Mouse (Mus musculus) spleen, postnatal 14 days (tissue): Measurements from ENCODE around the gene Scn1b.
A peak's percentile ranks its signal among the peaks of the same experiment; 100 is the strongest.

ENCODE experiments used
- DNase-seq, 2 experiments: peaks; one replicate each; pipeline ENCODE4 v3.0.0; 2021 to 2022; ENCODE audit warnings: low spot score in 2 of 2

The Scn1b gene

DNA sequence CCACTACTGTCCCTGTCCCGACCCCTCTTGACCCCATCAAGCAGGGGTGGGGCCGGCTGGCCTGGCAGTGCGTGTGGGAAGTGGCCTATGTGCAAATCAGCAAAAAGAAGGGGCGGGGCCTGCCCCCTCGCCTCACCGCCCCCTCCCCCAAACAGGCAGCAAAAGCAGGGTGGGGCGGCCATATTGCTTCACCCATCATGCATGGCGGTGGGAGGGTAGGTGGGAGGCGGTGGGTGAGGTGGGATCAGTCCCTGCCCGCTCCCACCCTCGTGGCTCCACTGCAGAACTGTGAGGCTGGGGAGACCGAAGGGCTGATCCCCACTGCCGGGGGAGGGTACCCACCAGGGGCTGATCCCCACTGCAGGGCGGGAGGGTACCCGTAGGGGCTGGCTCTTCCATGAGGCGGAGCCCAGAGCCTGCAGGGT, 10.1 kb downstream of the Scn1b start:
- DNase-seq = no peak

DNA sequence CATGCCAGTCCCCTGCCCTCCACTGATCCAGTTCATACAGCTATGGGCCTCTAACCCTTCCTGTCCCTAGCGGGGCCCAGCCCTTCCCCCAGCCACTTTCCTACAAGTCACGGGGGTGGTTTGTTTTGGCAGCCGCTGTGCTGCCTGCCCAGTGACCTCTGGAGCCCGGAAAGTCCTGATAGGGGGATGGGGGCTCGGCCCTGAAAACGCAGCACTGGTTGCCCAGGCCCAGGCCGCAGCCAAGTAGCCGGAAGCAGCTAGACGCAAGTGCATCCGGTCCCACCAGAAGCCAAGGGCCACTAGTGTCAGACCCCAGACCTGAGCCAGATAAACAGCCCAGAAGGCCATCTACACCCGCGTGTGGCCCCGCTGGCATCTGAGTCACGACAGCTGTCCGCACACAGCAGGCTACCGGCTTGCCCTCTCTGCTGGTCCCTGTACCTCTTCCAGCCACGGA, 11.2 kb downstream of the Scn1b start:
- DNase-seq = no peak

DNA sequence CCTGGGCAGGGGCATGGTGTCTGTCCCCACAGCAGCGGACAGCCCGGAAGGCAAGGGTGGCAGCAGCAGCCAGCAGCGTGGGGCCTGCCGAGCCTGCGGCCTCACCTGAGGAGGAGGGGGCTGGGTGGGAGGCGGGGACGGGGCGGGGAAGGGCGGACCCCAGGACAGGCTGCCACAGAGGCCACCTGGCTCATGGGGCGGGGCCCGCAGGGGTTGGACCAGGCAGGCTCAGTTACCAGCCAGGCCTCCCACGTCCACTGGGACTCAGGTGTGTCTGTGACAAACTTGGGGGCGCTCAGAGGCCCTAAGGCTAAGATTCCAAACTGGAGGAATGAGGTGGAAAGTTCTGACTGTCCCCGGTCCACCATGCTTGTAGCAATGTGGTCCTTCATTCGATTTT, 11.6 kb downstream of the Scn1b start, which contains the start of gene Hpn:
Hpn (minus strand) TSS at position 109 of the 400 bp plus-strand sequence.
- DNase-seq = no peak

DNA sequence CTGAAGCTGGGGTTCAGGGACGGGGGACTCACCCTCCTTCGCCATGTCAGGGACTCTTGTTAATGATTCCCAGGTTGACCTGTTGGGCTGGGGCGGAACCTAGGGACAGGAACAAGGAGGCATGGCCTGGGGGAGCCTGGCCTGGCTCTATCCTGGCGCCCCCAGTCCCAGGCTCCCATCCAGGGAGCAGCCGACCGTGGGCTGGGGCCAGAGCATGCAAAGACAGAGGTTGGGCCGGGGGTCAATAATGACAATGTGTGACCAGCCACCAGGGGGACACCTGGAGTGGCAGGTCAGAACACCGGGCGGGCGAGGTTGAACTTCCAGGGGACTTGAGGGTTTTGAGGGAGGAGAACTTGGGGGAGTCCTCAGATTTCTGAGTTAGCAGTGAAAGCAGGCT, 12.2 kb downstream of the Scn1b start:
- no peak for DNase-seq

DNA sequence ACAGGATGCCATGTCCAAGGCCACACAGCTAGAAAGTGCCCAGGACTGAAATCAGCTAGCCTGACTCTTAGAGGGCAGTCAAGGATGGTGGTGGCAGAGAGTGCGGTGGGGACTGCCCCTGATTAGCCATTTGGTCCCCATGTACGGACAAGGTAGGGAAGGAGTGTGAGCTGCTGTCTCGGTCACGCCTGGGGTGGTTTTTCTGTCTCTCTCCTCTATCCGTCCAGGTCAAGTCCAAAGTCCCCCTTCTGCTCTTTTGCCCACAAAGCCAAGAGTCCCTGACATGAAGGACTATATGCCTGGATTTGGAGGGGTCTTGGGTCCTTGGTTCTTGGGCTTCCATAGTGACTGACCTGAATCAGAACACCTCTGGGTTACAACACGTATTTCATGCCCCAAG, 13.0 kb downstream of the Scn1b start:
- no peak for DNase-seq

DNA sequence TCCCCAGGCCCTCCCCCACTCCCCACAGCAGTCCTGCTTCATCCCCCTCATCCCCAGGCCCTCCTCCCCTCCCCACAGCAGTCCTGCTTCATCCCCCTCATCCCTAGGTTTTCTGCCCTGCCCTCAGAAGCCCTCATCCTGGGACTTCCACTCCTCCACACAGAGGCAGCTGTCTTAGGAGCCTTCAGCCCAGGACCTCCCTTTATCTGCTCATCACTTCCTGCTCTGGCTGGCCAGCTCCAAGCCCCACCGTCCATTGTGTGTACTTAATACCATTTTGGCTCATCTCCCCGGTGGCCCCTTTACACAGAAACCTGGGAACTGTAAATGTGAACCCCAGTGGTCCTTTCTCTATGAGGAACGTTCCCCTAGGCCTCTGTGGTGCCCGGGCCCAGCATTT, 14.8 kb downstream of the Scn1b start:
- DNase-seq = no peak

DNA sequence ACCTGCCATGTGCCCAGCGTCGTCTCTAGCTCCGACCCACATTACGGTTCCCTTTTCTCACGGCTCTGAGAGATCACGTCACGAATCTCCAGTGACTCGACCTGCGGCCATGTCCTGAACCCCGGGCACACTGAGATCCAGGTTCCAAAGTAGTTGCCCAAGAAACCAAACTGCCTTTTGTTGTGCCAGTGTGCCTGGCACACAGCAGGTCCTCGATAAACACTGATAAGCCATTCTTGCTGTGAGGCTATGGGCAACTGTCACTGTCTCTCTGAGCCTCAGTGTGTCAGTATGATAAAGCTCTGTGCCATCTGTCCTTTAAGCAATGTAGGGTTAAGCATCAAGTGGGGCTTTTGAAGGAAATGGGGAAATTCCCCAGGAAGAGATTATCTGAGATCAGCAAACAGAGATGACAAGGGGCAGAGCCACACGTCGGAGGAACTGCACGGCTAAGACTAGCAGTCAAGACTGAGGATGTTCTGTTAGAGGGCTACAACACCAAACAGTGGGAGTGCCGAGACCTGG, 15.9 kb downstream of the Scn1b start:
- DNase-seq = no peak

DNA sequence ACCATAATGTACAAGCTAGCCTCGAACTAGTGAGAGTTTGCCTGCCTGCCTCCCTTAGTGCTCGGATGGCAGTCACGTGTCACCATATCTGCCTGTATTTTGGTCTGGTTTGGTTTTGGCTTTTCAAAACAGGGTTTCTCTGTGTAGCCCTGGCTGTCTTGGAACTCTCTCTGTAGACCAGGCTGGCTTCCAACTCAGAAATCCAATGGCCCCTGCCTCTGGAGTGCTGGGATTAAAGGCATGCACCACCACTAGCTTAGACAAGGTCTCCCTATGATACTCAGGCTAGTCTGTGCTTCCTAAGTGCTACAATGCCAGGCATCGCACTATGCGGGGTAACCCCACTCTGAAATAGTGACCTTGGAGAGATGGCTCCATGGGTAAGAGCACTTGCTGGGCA, 17.0 kb downstream of the Scn1b start:
- DNase-seq = no peak

DNA sequence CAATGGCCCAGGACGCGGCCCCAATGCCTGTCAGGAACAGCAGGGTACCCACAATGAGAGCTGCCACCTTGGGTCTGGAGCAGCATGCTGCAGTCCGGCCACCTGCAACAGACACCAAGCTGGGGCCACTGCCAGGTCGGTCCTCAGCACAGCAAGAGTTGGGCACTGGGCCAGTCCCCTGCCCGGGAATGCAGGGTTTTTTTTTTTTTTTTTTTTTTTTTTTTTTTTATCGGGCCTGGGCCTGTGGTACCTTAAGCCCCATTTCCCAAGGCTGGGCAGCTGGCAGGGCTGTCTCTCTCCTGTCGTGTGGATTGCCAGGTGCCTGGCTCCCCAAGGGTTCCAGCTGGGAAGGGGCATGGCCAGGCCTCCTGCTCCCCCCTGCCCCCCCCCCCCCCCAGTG, 17.7 kb downstream of the Scn1b start:
- DNase-seq = no peak

DNA sequence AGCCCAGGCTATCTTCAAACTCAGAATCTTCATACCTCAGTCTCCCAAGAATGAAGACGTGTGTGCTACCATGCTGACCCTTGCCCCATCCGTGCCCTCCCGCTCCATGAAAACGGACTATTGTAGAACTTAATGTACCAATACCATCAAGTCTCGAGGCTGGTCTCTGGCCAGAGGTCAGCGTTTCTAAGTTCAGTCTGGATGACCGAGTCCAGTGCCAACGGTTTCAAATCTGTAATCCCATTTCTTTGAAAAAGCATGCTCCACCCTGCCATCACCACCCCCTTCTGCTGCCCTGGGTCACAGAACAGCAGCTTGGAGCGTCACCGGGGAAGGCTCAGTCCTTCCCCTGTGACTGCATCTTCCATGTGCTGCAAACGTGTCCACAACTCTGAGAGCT, 19.0 kb downstream of the Scn1b start:
- DNase-seq = no peak

DNA sequence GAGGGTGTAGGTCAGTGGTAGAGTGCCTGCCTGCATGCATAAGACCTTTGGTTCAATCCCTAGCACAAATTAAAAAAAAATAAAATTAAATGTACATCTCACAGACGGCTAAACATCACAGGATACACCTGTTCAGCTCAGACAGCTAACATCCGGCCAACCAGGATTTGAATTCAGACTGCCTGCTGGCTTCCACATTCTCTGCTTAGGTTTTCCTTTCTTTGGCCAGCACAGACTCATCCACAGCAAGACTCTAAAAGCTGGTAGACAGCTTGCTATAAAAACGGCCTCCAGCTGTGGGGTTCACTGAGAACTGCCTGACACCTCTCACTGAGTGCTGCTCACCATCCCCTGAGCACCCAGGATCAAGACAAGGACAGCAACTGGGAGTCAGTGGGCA, 20.6 kb downstream of the Scn1b start:
- DNase-seq = no peak

DNA sequence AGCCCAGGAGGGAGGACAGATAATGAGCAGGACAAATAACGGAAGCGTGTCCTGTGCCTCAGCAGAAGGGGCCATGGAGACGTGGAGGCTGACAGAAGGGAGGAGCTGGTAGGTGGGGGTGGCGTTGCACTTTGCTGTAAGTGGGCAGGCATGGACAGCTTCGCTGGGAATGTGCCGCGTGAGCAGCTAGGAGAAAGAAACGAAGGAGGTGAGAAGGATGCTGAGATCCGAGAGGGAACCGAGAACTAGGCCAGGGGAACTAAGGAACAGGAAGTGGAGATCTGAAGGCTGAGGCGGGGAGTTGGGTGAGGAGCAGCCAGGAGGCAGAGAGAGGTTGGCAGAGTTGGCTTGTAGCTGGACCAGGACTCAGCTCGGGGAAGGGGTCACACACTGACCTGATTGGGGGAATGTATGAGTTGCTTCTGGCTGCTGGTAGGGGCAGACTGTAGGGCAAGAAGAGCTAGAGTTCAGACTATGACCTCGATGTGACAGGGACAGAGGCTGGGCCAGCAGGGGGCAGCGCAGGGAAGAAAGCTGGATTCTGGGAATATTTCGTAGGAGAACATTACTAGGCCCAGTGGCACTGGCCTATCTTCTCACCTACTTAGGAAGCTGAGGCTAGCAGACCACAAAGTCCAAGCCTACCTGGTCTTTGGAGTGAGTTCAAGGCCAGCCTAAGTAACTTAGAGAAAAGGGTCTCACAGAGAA, 21.6 kb downstream of the Scn1b start:
- no peak for DNase-seq

DNA sequence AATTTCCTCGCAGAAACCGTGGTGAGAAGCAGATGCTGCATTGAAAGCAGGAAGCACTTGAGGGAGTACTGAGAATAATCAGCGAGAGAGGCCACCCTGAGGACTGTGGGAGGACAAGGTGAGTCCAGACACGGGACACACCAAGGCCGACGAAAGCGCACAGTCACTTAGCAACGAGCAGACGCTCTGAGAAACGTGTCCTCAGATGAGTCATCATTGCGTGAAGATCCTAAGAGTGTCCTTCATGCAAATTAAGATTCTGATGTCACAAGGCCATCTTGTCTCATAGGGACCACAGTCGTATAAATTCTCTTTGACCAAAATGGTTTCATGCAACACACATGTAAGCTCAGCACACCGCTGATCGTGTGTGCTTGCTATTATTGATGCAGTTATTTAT, 26.0 kb downstream of the Scn1b start:
- no peak for DNase-seq

DNA sequence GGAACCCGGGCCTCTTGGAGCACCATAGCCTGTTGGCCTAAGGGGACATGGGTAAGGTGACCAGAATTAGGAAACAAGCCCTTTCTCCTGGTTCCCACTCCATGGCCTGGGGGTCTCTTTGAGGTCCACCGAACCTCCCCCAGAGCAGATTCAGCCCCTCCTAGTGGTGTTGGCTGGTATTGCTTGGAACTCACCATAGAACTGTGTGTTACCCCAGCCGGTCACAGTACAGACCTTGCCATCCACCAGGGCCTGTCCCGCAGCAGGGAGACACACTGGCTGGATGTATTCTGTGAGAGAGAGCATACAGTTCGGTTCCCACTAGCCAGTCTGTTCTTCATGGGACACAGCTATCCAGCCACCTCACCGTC, 27.2 kb downstream of the Scn1b start:
- no peak for DNase-seq

DNA sequence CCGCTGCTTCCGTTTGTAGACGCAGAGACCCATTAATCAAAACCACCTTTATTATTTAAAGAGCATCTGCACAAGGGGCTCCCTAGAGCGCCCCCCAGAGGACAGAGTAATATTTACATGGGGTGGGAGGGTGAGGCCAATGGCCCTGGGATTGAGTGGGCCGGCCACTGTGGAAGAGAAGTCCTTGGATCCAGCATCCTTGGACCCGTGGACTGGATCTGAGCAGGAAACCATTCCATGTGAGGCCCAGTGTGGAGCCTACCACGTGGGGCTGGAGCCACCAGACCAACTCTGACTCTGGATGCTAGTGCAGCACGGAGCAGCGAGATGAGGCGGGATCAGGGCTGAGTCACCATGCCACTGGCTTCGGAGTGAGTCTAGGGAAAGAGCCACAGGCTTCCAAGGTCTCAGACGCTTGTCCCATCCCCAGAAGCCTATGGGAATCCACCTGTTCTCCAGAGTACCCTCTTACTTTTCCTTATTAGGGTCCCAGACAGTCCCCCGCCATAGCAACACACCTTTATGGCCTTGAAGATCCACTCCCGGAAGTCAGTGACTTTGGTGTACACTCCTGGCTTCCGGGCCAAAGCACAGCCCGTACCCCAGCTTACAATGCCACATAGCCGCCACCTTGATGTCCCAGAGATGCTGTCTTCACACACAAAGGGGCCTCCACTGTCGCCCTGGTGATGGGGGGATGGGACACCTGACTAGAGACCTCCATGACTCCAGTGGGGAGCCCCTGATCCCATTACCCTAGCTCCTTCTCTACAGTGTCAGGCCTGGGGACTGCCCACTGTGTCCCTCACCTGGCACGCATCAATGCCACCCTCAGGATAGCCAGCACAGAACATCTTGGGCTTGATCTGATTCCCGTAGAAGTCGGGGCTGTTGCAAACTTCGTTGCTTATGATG, 27.8 kb downstream of the Scn1b start:
- no peak for DNase-seq

DNA sequence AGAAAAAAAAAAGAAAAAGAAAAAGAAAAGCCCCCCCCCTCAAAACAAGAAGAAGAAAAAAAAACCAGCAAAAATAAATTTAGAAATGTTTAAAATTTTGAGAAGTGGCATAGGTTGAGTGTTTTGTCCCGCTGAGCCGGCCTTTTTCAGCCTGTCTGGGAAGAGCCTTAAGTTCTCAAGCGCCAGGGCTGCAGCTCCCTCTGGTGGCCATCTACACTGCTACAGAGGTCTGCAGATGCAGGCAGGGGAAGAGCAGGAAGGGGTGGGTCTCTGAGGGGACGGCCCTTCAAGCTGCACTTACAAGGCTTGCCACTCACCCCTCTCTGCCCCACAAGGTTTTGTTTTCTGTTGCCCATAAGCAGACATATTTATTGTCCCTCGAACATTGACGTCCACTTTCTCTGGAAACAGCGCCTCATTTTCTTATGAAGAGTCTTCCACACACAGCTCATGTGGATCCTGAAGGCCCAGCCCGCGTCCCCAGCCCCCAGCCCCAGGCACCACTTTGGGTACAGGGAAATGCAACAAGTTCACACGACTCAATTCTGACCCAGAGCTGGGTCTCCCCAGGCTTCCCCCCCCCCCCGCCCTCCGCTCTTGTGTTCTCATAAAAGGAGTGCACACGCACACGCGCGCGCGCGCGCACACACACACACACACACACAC, 29.1 kb downstream of the Scn1b start:
- DNase-seq = peak; percentile 74 to 79

DNA sequence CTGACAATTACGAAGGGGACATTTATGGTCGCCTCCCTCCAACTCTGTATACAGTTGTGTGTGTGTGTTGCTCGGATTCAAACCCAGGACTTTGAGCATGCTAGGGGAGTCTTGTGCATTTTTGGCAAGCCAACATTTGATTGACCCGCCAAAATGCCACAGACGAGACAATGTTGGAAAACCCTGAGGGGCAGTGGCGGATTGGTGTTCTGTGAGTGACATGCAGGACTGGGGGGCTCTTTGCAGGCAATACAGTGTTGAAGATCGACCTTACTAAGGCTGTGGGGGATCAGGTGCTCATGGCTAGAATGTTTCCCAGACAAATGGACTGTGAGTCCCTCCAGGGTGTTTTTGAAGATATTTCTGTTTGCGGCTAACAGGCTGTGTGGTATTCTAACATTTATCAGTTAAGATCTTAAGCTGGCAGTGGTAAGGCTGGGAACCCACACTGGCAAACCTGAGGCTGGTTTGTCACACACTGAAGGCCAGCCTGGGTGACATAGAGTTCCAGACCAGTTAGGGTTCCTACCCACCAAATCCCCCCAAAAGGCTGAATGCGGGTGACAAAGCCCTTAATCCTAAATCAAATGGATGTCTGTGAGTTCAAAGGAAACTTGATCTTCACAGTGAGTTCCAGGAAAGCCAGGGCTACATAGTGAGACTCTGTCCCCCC, 29.8 kb downstream of the Scn1b start:
- no peak for DNase-seq

DNA sequence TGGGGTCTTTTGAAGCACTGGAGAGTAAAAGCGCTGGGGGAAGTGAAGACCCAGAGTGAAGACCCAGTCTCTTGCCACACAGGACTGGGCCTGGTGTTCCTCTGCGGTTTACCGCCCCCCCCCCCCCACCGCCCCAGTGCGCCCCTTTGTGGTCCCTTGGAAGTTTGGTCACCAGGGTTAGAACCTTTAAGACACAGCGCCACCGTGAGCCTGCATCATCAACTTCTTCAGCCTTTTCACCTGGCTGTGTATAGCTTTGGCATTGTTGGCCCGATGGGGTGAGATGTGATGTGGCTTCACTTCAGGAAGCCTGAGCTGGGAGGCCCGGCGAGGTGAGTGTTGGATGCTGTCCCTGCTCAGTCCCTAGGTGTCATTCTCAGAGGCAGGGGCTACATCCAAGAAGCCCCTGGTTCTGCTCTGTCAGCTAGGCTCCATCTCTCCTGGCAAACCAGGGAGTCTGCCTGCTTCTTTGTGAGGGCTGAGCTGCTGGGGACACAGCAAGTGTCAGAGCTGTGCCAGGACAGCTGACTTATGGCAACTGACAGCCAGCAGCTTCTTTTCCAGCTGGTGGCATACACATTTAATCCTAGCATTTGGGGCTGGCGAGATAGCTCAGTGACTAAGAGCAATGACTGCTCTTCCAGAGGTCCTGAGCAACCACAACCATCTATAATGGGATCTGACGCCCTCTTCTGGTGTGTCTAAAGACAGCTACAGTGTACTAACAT, 31.9 kb downstream of the Scn1b start:
- DNase-seq = no peak

DNA sequence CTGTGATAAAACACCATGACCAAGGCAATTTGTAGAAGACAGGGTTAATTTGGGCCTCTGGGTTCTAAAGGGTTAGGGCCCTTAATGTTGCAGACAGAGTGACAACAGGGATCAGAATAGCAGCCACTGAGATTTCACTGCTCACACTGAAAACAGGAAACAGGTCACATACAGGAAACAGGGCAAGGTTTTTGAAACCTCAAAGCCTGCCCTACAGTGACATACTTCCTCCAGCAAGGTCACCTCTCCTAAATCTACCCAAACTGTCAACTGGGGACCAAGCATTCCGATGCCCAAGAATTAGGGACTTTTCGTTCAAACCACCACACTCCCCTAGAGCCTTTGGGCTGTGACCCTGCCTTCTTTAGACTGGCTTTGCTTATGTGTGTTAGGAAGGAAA, 37.1 kb downstream of the Scn1b start:
- DNase-seq = no peak

DNA sequence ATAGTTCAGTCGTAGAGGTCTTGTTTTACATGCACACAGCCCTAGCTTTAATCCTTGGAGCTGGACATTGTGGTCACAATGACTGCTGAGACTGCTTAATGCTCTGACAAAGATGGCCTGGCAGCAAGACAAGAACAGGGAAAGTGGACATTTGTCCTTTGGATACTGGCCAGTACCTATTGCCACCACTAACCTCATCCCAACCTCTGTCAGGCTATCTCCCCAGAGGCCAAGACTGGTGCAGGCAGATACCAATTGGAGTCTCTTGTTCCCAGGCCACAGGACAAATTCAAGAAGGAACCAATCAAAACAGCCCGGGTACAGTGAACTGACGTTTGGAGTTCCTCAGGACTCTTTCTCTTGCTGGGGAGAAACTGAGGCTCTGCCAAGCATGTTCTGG, 38.6 kb downstream of the Scn1b start:
- no peak for DNase-seq

DNA sequence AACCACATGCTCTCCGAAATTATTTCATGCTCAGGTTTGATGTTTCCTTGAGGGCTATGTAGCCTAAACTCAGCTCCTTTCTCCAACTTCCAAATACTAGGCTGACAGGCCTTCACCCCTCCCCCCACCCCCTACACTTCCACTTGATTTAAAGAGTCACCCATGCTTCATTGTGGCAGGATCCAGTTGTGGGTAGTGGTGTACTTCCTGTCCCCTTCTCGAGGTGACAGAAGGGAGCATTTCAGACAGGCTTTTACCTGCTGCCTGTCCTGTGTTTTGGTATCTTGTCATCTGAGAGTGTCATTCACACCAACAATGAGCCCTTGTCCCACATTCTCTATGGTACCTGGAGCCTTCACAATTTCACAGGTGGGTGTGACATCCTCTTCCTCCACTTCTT, 39.5 kb downstream of the Scn1b start:
- DNase-seq = no peak
